Mouse (Mus musculus) C2C12 (cell line): Measurements from ENCODE around the gene St8sia1.

Experiments used
- CEBPB ChIP-seq: IDR thresholded peaks from one replicate; pipeline ENCODE4 v1.6.1; 2011; ENCODE audit warnings: low read depth, mild to moderate bottlenecking, control low read depth, moderate library complexity
- CTCF ChIP-seq: IDR thresholded peaks from one replicate; pipeline ENCODE4 v1.5.1; 2011; ENCODE audit not compliant: control insufficient read depth, insufficient read depth, insufficient read length
- FOSL1 ChIP-seq: IDR thresholded peaks from one replicate; pipeline ENCODE4 v1.8.0; 2011; ENCODE audit warnings: mild to moderate bottlenecking, low read length; ENCODE audit not compliant: poor library complexity, insufficient read depth, severe bottlenecking
- MAX ChIP-seq: IDR thresholded peaks from one replicate; pipeline ENCODE4 v1.6.1; 2011; ENCODE audit warnings: mild to moderate bottlenecking, control low read depth
- MYOG ChIP-seq: IDR thresholded peaks from one replicate; pipeline ENCODE4 v1.6.1; 2011; ENCODE audit not compliant: control insufficient read depth, insufficient read length; ENCODE audit errors: extremely low read depth
- USF1 ChIP-seq: IDR thresholded peaks from one replicate; pipeline ENCODE4 v1.6.1; 2011; ENCODE audit warnings: low read depth, mild to moderate bottlenecking, control low read depth, moderate library complexity

- TF ChIP-seq CTCF (no peak), CEBPB (no peak), MAX (no peak), FOSL1 (no peak), USF1 (no peak), MYOG (no peak)
These were observed 35.5 kb downstream of the St8sia1 start for GRCm38 (mm10) chr6:142928551-142929309.
